Mouse (Mus musculus) subcutaneous adipose tissue, adult 2 months (tissue): ENCODE results near the gene C1qtnf5. TPM values are rescaled to one million over a fixed set of nuclear protein-coding genes. Genes with fewer than 3 reads are reported as not detected.

ENCODE experiments used
- polyA plus RNA-seq: library from polyadenylated mRNA; depleted of rRNA; stranded (reverse); fragments of >200 nt; gene quantifications from 2 replicates; pipeline ENCODE4 v1.2.3, GENCODE M21; 2012; ENCODE audit warnings: low replicate concordance; rRNA removed

Gene C1qtnf5
- 29.5 and 33.1 TPM in 2 replicates for polyA plus RNA-seq

GRCm38 (mm10) chr9:44107110-44107509, at the start of gene C1qtnf5:
Gene C1qtnf5 (plus strand): TSS chr9:44107245.

GRCm38 (mm10) chr9:44066785-44067225, 40.2 kb upstream of the C1qtnf5 start, which contains the start of gene Usp2:
Gene Usp2 (plus strand): TSS chr9:44067021.

GRCm38 (mm10) chr9:44101490-44101889, 5.6 kb upstream of the C1qtnf5 start, which contains the start of gene Mfrp:
Gene Mfrp (plus strand): TSS chr9:44101729.

GRCm38 (mm10) chr9:44113105-44113789, 6.2 kb downstream of the C1qtnf5 start, which contains the start of the genes Gm49380 and Rnf26:
Gene Gm49380 (minus strand): TSS chr9:44113500.
Gene Rnf26 (minus strand): TSS chr9:44113517.

GRCm38 (mm10) chr9:44134101-44134850, 27.2 kb downstream of the C1qtnf5 start, which contains the start of gene Mcam:
Gene Mcam (plus strand): TSS chr9:44134469.

Other genes starting within 250 kb of the C1qtnf5 start
- gene Thy1, start 63.9 kb upstream of the C1qtnf5 start, polyA plus RNA-seq: 96.2 and 370 TPM in 2 replicates
- gene Usp2, start 40.2 kb upstream of the C1qtnf5 start, polyA plus RNA-seq: 7.9 and 15.6 TPM in 2 replicates
- gene Mfrp, start 5.5 kb upstream of the C1qtnf5 start, polyA plus RNA-seq: 0.19 and 0.22 TPM in 2 replicates
- 0.23 TPM in 1 of 2 replicates, not detected in the other for gene Gm49380, start 6.3 kb downstream of the C1qtnf5 start, polyA plus RNA-seq
- gene Rnf26, start 6.3 kb downstream of the C1qtnf5 start, polyA plus RNA-seq: 31.5 and 51.6 TPM in 2 replicates
- gene Mcam, start 27.2 kb downstream of the C1qtnf5 start, polyA plus RNA-seq: 257 and 403 TPM in 2 replicates
- 11.5 and 18.6 TPM in 2 replicates for gene Cbl, start 126.8 kb downstream of the C1qtnf5 start, polyA plus RNA-seq
- gene Ccdc153, start 133.4 kb downstream of the C1qtnf5 start, polyA plus RNA-seq: not detected in 2 replicates
- 0.10 and 0.13 TPM in 2 replicates for gene Pdzd3, start 144.2 kb downstream of the C1qtnf5 start, polyA plus RNA-seq
- 23.7 and 26.2 TPM in 2 replicates for gene Nlrx1, start 161.4 kb downstream of the C1qtnf5 start, polyA plus RNA-seq
- 4.6 and 20.7 TPM in 2 replicates for gene Abcg4, start 181.4 kb downstream of the C1qtnf5 start, polyA plus RNA-seq
- gene Hinfp, start 198.4 kb downstream of the C1qtnf5 start, polyA plus RNA-seq: 27.2 and 45.3 TPM in 2 replicates
- gene C2cd2l, start 213.0 kb downstream of the C1qtnf5 start, polyA plus RNA-seq: 64.0 and 72.6 TPM in 2 replicates
- gene Dpagt1, start 218.8 kb downstream of the C1qtnf5 start, polyA plus RNA-seq: 71.2 and 80.6 TPM in 2 replicates
- gene H2afx, start 227.4 kb downstream of the C1qtnf5 start, polyA plus RNA-seq: 28.0 and 118 TPM in 2 replicates
- gene Hmbs, start 237.0 kb downstream of the C1qtnf5 start, polyA plus RNA-seq: 62.0 and 66.6 TPM in 2 replicates